Mouse (Mus musculus) hindbrain, embryonic 16.5 days (tissue): ENCODE measurements around the gene Sorbs2. TPM values are rescaled to one million over a fixed set of nuclear protein-coding genes. Genes with fewer than 3 reads are reported as not detected.
A peak's percentile ranks its signal among the peaks of the same experiment; 100 is the strongest.

Experiments
- ATAC-seq: fragments of 200-750 bp; cut with Nextera tagmentation; 2 replicates; pipeline ENCODE4 v1.8.0; 2017; ENCODE audit warnings: moderate TSS enrichment, moderate library complexity
- H3K27ac ChIP-seq: fragments of 300-500 bp; sonication (generic); 2 replicates; pipeline ENCODE4 v1.5.1; 2014; ENCODE audit warnings: low read depth, mild to moderate bottlenecking, control low read depth, low read length, moderate library complexity
- H3K27me3 ChIP-seq: fragments of 300-500 bp; sonication (generic); replicated peaks from 2 replicates; pipeline ENCODE4 v1.6.1; 2014; ENCODE audit warnings: low read length; ENCODE audit not compliant: control insufficient read depth, insufficient read depth
- H3K36me3 ChIP-seq: fragments of 300-500 bp; sonication (generic); 2 replicates; pipeline ENCODE4 v1.6.1; 2014; ENCODE audit warnings: mild to moderate bottlenecking, low read length, moderate library complexity, mixed read lengths; ENCODE audit not compliant: control insufficient read depth, insufficient read depth
- H3K4me1 ChIP-seq: fragments of 300-500 bp; sonication (generic); 2 replicates; pipeline ENCODE4 v1.6.1; 2014; ENCODE audit warnings: low read depth, low read length; ENCODE audit not compliant: control insufficient read depth, insufficient read depth
- H3K4me2 ChIP-seq: fragments of 300-500 bp; sonication (generic); 2 replicates; pipeline ENCODE4 v1.6.1; 2014; ENCODE audit warnings: mild to moderate bottlenecking, low read length, control low read depth, moderate library complexity
- H3K4me3 ChIP-seq: fragments of 300-500 bp; sonication (generic); 2 replicates; pipeline ENCODE4 v1.5.1; 2014; ENCODE audit warnings: mild to moderate bottlenecking, low read length, control low read depth, moderate library complexity
- H3K9ac ChIP-seq: fragments of 300-500 bp; sonication (generic); 2 replicates; pipeline ENCODE4 v1.6.1; 2014; ENCODE audit warnings: low read depth, mild to moderate bottlenecking, control low read depth, low read length, moderate library complexity
- H3K9me3 ChIP-seq: fragments of 300-500 bp; sonication (generic); 2 replicates; pipeline ENCODE4 v1.6.1; 2014; ENCODE audit warnings: mild to moderate bottlenecking, low read length, moderate library complexity; ENCODE audit not compliant: control insufficient read depth
- WGBS: fragments of 180-500 bp; shearing (Covaris S2); extraction: QIAGEN DNeasy Blood & Tissue Kit; methylation state at CpG from one replicate; pipeline ENCODE4 v1.1.7; 2014; 5-methylcytosine and 5-hydroxymethylcytosine counted together
- polyA plus RNA-seq: library from polyadenylated mRNA; unstranded; fragments of >200 nt; fragmentation: Nextera tagmentation; extraction: Ambion mirVana; gene quantifications from 2 replicates; pipeline ENCODE4 v1.2.1, GENCODE M21; 2015

Gene Sorbs2
- polyA plus RNA-seq, 1 experiment from 2014 or later, result 40.8 TPM

- Histone ChIP-seq H3K9me3 (no peaks in the 10 kb centered on the region), H3K4me1 (peaks cover 2% of the 10 kb centered on the region), H3K36me3 (no peaks in the 10 kb centered on the region), H3K4me2 (no peak overlapping the region), H3K9ac (no peak overlapping the region), H3K4me3 (no peak overlapping the region), H3K27me3 (no peaks in the 10 kb centered on the region), H3K27ac (no peak overlapping the region)
- WGBS, result 25% methylated on average over 10 of the region's 10 CpGs
- no peak for ATAC-seq
Measured at GRCm38 (mm10) chr8:45677114-45677853, 169.7 kb downstream of the Sorbs2 start.

GRCm38 (mm10) chr8:45677854-45678241, 170.3 kb downstream of the Sorbs2 start:
- Histone ChIP-seq H3K27ac (no peak overlapping the region), H3K36me3 (no peaks in the 10 kb centered on the region), H3K4me2 (no peak overlapping the region), H3K9ac (no peak overlapping the region), H3K4me1 (peaks cover 2% of the 10 kb centered on the region), H3K9me3 (no peaks in the 10 kb centered on the region), H3K27me3 (no peaks in the 10 kb centered on the region), H3K4me3 (no peak overlapping the region)
- no peak for ATAC-seq
- WGBS, result 46% methylated on average over 3 of the region's 3 CpGs

- Histone ChIP-seq H3K4me2 (no peak overlapping the region), H3K9me3 (no peaks in the 10 kb centered on the region), H3K9ac (no peak overlapping the region), H3K36me3 (no peaks in the 10 kb centered on the region), H3K27me3 (no peaks in the 10 kb centered on the region), H3K4me1 (no peaks in the 10 kb centered on the region; the same call in none of the 2 replicates), H3K27ac (no peak overlapping the region), H3K4me3 (no peak overlapping the region)
- WGBS, result 66% methylated on average over 3 of the region's 3 CpGs
- no peak for ATAC-seq
Measured at GRCm38 (mm10) chr8:45681171-45681570, 173.6 kb downstream of the Sorbs2 start.

GRCm38 (mm10) chr8:45682845-45683383, 175.3 kb downstream of the Sorbs2 start:
- 0 out of 2 replicates have a peak, but pooled peaks have one; percentile 41 for ATAC-seq
- no peak overlapping the region for H3K4me2 ChIP-seq

GRCm38 (mm10) chr8:45687942-45688695, 180.5 kb downstream of the Sorbs2 start:
- H3K36me3 ChIP-seq, result no peaks in the 10 kb centered on the region
- peaks cover 10% of the 10 kb centered on the region for H3K4me1 ChIP-seq
- H3K27ac ChIP-seq, result peak overlapping the region; percentile 12
- WGBS, result 41% methylated on average over 12 of the region's 12 CpGs
- no peak overlapping the region; the same call in 1 of the 2 replicates for H3K9ac ChIP-seq
- H3K4me2 ChIP-seq, result peak overlapping the region; percentile 27
- 0 out of 2 replicates have a peak, but pooled peaks have one; percentile 29 for ATAC-seq
- H3K27me3 ChIP-seq, result no peaks in the 10 kb centered on the region
- H3K9me3 ChIP-seq, result no peaks in the 10 kb centered on the region
- H3K4me3 ChIP-seq, result no peak overlapping the region

More at GRCm38 (mm10) chr8:45682845-45683383, 175.3 kb downstream of the Sorbs2 start:
- Histone ChIP-seq H3K9me3 (no peaks in the 10 kb centered on the region), H3K27me3 (no peaks in the 10 kb centered on the region), H3K4me1 (peaks cover 5% of the 10 kb centered on the region), H3K36me3 (no peaks in the 10 kb centered on the region), H3K27ac (no peak overlapping the region), H3K9ac (no peak overlapping the region), H3K4me3 (no peak overlapping the region)
- 62% methylated on average over 8 of the region's 8 CpGs for WGBS

GRCm38 (mm10) chr8:45689611-45690207, 182.1 kb downstream of the Sorbs2 start:
- WGBS, result 71% methylated on average over 2 of the region's 2 CpGs
- Histone ChIP-seq H3K9ac (no peak overlapping the region), H3K9me3 (no peaks in the 10 kb centered on the region), H3K4me2 (no peak overlapping the region), H3K4me3 (no peak overlapping the region), H3K4me1 (peaks cover 10% of the 10 kb centered on the region), H3K27me3 (no peaks in the 10 kb centered on the region), H3K36me3 (no peaks in the 10 kb centered on the region), H3K27ac (no peak overlapping the region)
- no peak for ATAC-seq

GRCm38 (mm10) chr8:45700100-45700499, 192.5 kb downstream of the Sorbs2 start:
- no peak overlapping the region for H3K4me2 ChIP-seq

GRCm38 (mm10) chr8:45703700-45704101, 196.1 kb downstream of the Sorbs2 start:
- Histone ChIP-seq H3K27ac (no peak overlapping the region), H3K9me3 (no peaks in the 10 kb centered on the region), H3K4me3 (no peak overlapping the region), H3K9ac (no peak overlapping the region), H3K4me1 (no peaks in the 10 kb centered on the region), H3K27me3 (no peaks in the 10 kb centered on the region), H3K36me3 (no peaks in the 10 kb centered on the region), H3K4me2 (no peak overlapping the region)
- 63% methylated on average over 4 of the region's 4 CpGs for WGBS
- ATAC-seq, result no peak

More at GRCm38 (mm10) chr8:45700100-45700499, 192.5 kb downstream of the Sorbs2 start:
- Histone ChIP-seq H3K36me3 (no peaks in the 10 kb centered on the region), H3K9ac (no peak overlapping the region), H3K4me1 (no peaks in the 10 kb centered on the region), H3K4me3 (no peak overlapping the region), H3K27ac (no peak overlapping the region), H3K27me3 (no peaks in the 10 kb centered on the region), H3K9me3 (no peaks in the 10 kb centered on the region)
- 92% methylated on average over 5 of the region's 5 CpGs for WGBS
- no peak for ATAC-seq

GRCm38 (mm10) chr8:45709098-45709497, 201.5 kb downstream of the Sorbs2 start:
- WGBS, result 86% methylated on average over 4 of the region's 4 CpGs
- ATAC-seq, result no peak

More at GRCm38 (mm10) chr8:45709098-45709497, 201.5 kb downstream of the Sorbs2 start:
- no peak overlapping the region for H3K27ac ChIP-seq
- no peak overlapping the region for H3K4me3 ChIP-seq
- no peaks in the 10 kb centered on the region for H3K36me3 ChIP-seq
- no peaks in the 10 kb centered on the region for H3K9me3 ChIP-seq
- H3K4me2 ChIP-seq, result no peak overlapping the region
- no peaks in the 10 kb centered on the region for H3K27me3 ChIP-seq
- no peak overlapping the region for H3K9ac ChIP-seq
- no peaks in the 10 kb centered on the region for H3K4me1 ChIP-seq
